Mouse (Mus musculus): Measurements from ENCODE around the gene Zfp580. TPM values are rescaled to one million over a fixed set of nuclear protein-coding genes. Genes with fewer than 3 reads are reported as not detected.

Gene Zfp580
- polyA plus RNA-seq, 1 experiment from 2014 or later, result 32.9 TPM

GRCm38 (mm10) chr7:5081241-5081640 is 29.9 kb downstream of the Zfp580 start:
- peak overlapping the region; percentile 37 for H3K4me2 ChIP-seq (ENCODE audit: low read depth, severe bottlenecking)
- WGBS, result 79% methylated on average over 6 of the region's 6 CpGs
- ATAC-seq (ENCODE audit: insufficient number of reproducible peaks, low FRiP score, low TSS enrichment, low read depth), result no peak
- no peak overlapping the region for H3K27ac ChIP-seq (replicated peaks; ENCODE audit: low read depth, low read length)
- H3K9me3 ChIP-seq (ENCODE audit: control insufficient read depth, low read length), result no peaks in the 10 kb centered on the region
- peak overlapping the region; percentile 96 for H3K4me3 ChIP-seq (ENCODE audit: low read depth, low read length)
- no peak for DNase-seq (ENCODE audit: low spot score)
- peaks cover 19% of the 10 kb centered on the region for H3K36me3 ChIP-seq (ENCODE audit: control insufficient read depth, insufficient read depth, low read length)
- no peaks in the 10 kb centered on the region for H3K27me3 ChIP-seq (ENCODE audit: control insufficient read depth, insufficient read depth, low read length)
- no peak overlapping the region for H3K9ac ChIP-seq (ENCODE audit: low read length)
- H3K4me1 ChIP-seq (ENCODE audit: control insufficient read depth, insufficient read depth, low read length), result no peaks in the 10 kb centered on the region

- Histone ChIP-seq H3K4me2 (ENCODE audit: low read depth, severe bottlenecking) (no peak overlapping the region), H3K4me1 (ENCODE audit: control insufficient read depth, insufficient read depth, low read length) (no peaks in the 10 kb centered on the region), H3K9me3 (ENCODE audit: control insufficient read depth, low read length) (no peaks in the 10 kb centered on the region), H3K36me3 (ENCODE audit: control insufficient read depth, insufficient read depth, low read length) (peaks cover 16% of the 10 kb centered on the region), H3K27me3 (ENCODE audit: control insufficient read depth, insufficient read depth, low read length) (no peaks in the 10 kb centered on the region), H3K9ac (ENCODE audit: low read length) (no peak overlapping the region), H3K4me3 (ENCODE audit: low read depth, low read length) (no peak overlapping the region), H3K27ac (replicated peaks; ENCODE audit: low read depth, low read length) (no peak overlapping the region)
- DNase-seq (ENCODE audit: low spot score) (no peak), ATAC-seq (ENCODE audit: insufficient number of reproducible peaks, low FRiP score, low TSS enrichment, low read depth) (no peak)
- 97% methylated on average over 2 of the region's 2 CpGs for WGBS
These were observed 30.6 kb downstream of the Zfp580 start for GRCm38 (mm10) chr7:5081939-5082338.

- no peaks in the 10 kb centered on the region for H3K4me1 ChIP-seq (ENCODE audit: control insufficient read depth, insufficient read depth, low read length)
- H3K27me3 ChIP-seq (ENCODE audit: control insufficient read depth, insufficient read depth, low read length), result no peaks in the 10 kb centered on the region
- no peak overlapping the region for H3K4me2 ChIP-seq (ENCODE audit: low read depth, severe bottlenecking)
- no peak overlapping the region for H3K9ac ChIP-seq (ENCODE audit: low read length)
- DNase-seq (ENCODE audit: low spot score) (no peak), ATAC-seq (ENCODE audit: insufficient number of reproducible peaks, low FRiP score, low TSS enrichment, low read depth) (no peak)
- H3K4me3 ChIP-seq (ENCODE audit: low read depth, low read length), result no peak overlapping the region
- no peak overlapping the region for H3K27ac ChIP-seq (replicated peaks; ENCODE audit: low read depth, low read length)
- H3K9me3 ChIP-seq (ENCODE audit: control insufficient read depth, low read length), result no peaks in the 10 kb centered on the region
- 92% methylated on average over 18 of the region's 18 CpGs for WGBS
- peaks cover 19% of the 10 kb centered on the region; the same call in 1 of the 2 replicates for H3K36me3 ChIP-seq (ENCODE audit: control insufficient read depth, insufficient read depth, low read length)
These were observed 32.2 kb downstream of the Zfp580 start for GRCm38 (mm10) chr7:5083325-5084105.

GRCm38 (mm10) chr7:5085512-5085911 is 34.2 kb downstream of the Zfp580 start:
- 95% methylated on average over 1 of the region's 1 CpGs for WGBS
- H3K27me3 ChIP-seq (ENCODE audit: control insufficient read depth, insufficient read depth, low read length), result no peaks in the 10 kb centered on the region
- peaks cover 19% of the 10 kb centered on the region; the same call in 1 of the 2 replicates for H3K36me3 ChIP-seq (ENCODE audit: control insufficient read depth, insufficient read depth, low read length)
- H3K4me1 ChIP-seq (ENCODE audit: control insufficient read depth, insufficient read depth, low read length), result no peaks in the 10 kb centered on the region
- DNase-seq (ENCODE audit: low spot score), result no peak
- no peak for ATAC-seq (ENCODE audit: insufficient number of reproducible peaks, low FRiP score, low TSS enrichment, low read depth)
- no peak overlapping the region for H3K4me2 ChIP-seq (ENCODE audit: low read depth, severe bottlenecking)
- no peaks in the 10 kb centered on the region for H3K9me3 ChIP-seq (ENCODE audit: control insufficient read depth, low read length)
- no peak overlapping the region for H3K9ac ChIP-seq (ENCODE audit: low read length)
- H3K4me3 ChIP-seq (ENCODE audit: low read depth, low read length), result no peak overlapping the region
- no peak overlapping the region for H3K27ac ChIP-seq (replicated peaks; ENCODE audit: low read depth, low read length)

GRCm38 (mm10) chr7:5086921-5087440 is 35.6 kb downstream of the Zfp580 start:
- no peak overlapping the region for H3K27ac ChIP-seq (replicated peaks; ENCODE audit: low read depth, low read length)
- 32% methylated on average over 5 of the region's 5 CpGs for WGBS
- no peak overlapping the region for H3K9ac ChIP-seq (ENCODE audit: low read length)
- no peak overlapping the region for H3K4me3 ChIP-seq (ENCODE audit: low read depth, low read length)
- no peak for DNase-seq (ENCODE audit: low spot score)
- ATAC-seq (ENCODE audit: insufficient number of reproducible peaks, low FRiP score, low TSS enrichment, low read depth), result no peak
- no peaks in the 10 kb centered on the region for H3K27me3 ChIP-seq (ENCODE audit: control insufficient read depth, insufficient read depth, low read length)
- no peaks in the 10 kb centered on the region for H3K9me3 ChIP-seq (ENCODE audit: control insufficient read depth, low read length)
- H3K4me2 ChIP-seq (ENCODE audit: low read depth, severe bottlenecking), result no peak overlapping the region
- H3K4me1 ChIP-seq (ENCODE audit: control insufficient read depth, insufficient read depth, low read length), result no peaks in the 10 kb centered on the region
- peaks cover 19% of the 10 kb centered on the region; the same call in 1 of the 2 replicates for H3K36me3 ChIP-seq (ENCODE audit: control insufficient read depth, insufficient read depth, low read length)

GRCm38 (mm10) chr7:5087886-5088285 is 36.5 kb downstream of the Zfp580 start:
- DNase-seq (ENCODE audit: low spot score), result no peak
- no peaks in the 10 kb centered on the region for H3K9me3 ChIP-seq (ENCODE audit: control insufficient read depth, low read length)
- no peak for ATAC-seq (ENCODE audit: insufficient number of reproducible peaks, low FRiP score, low TSS enrichment, low read depth)
- no peak overlapping the region for H3K9ac ChIP-seq (ENCODE audit: low read length)
- H3K4me1 ChIP-seq (ENCODE audit: control insufficient read depth, insufficient read depth, low read length), result no peaks in the 10 kb centered on the region
- 84% methylated on average over 4 of the region's 4 CpGs for WGBS
- H3K36me3 ChIP-seq (ENCODE audit: control insufficient read depth, insufficient read depth, low read length), result peaks cover 20% of the 10 kb centered on the region; the same call in 1 of the 2 replicates
- no peaks in the 10 kb centered on the region for H3K27me3 ChIP-seq (ENCODE audit: control insufficient read depth, insufficient read depth, low read length)
- no peak overlapping the region for H3K27ac ChIP-seq (replicated peaks; ENCODE audit: low read depth, low read length)
- H3K4me3 ChIP-seq (ENCODE audit: low read depth, low read length), result no peak overlapping the region
- H3K4me2 ChIP-seq (ENCODE audit: low read depth, severe bottlenecking), result no peak overlapping the region

GRCm38 (mm10) chr7:5089853-5090252 is 38.5 kb downstream of the Zfp580 start:
- no peak for DNase-seq (ENCODE audit: low spot score)
- no peaks in the 10 kb centered on the region for H3K27me3 ChIP-seq (ENCODE audit: control insufficient read depth, insufficient read depth, low read length)
- WGBS, result 95% methylated on average over 15 of the region's 15 CpGs

GRCm38 (mm10) chr7:5091008-5091728 is 39.8 kb downstream of the Zfp580 start:
- H3K4me3 ChIP-seq (ENCODE audit: low read depth, low read length), result no peak overlapping the region
- H3K27me3 ChIP-seq (ENCODE audit: control insufficient read depth, insufficient read depth, low read length), result no peaks in the 10 kb centered on the region
- no peaks in the 10 kb centered on the region for H3K4me1 ChIP-seq (ENCODE audit: control insufficient read depth, insufficient read depth, low read length)
- no peak for DNase-seq (ENCODE audit: low spot score)
- no peak overlapping the region for H3K4me2 ChIP-seq (ENCODE audit: low read depth, severe bottlenecking)
- no peak for ATAC-seq (ENCODE audit: insufficient number of reproducible peaks, low FRiP score, low TSS enrichment, low read depth)
- no peaks in the 10 kb centered on the region; the same call in 1 of the 2 replicates for H3K9me3 ChIP-seq (ENCODE audit: control insufficient read depth, low read length)
- peaks cover 34% of the 10 kb centered on the region for H3K36me3 ChIP-seq (ENCODE audit: control insufficient read depth, insufficient read depth, low read length)
- H3K27ac ChIP-seq (replicated peaks; ENCODE audit: low read depth, low read length), result no peak overlapping the region
- 91% methylated on average over 15 of the region's 15 CpGs for WGBS
- no peak overlapping the region for H3K9ac ChIP-seq (ENCODE audit: low read length)

More at GRCm38 (mm10) chr7:5089853-5090252, 38.5 kb downstream of the Zfp580 start:
- H3K4me3 ChIP-seq (ENCODE audit: low read depth, low read length), result no peak overlapping the region
- no peaks in the 10 kb centered on the region for H3K4me1 ChIP-seq (ENCODE audit: control insufficient read depth, insufficient read depth, low read length)
- H3K36me3 ChIP-seq (ENCODE audit: control insufficient read depth, insufficient read depth, low read length), result peaks cover 23% of the 10 kb centered on the region
- H3K4me2 ChIP-seq (ENCODE audit: low read depth, severe bottlenecking), result no peak overlapping the region
- no peaks in the 10 kb centered on the region for H3K9me3 ChIP-seq (ENCODE audit: control insufficient read depth, low read length)
- no peak for ATAC-seq (ENCODE audit: insufficient number of reproducible peaks, low FRiP score, low TSS enrichment, low read depth)
- no peak overlapping the region for H3K27ac ChIP-seq (replicated peaks; ENCODE audit: low read depth, low read length)
- no peak overlapping the region for H3K9ac ChIP-seq (ENCODE audit: low read length)
